Mouse (Mus musculus) heart, adult 2 months (tissue): Measurements from ENCODE around the gene Fkbp2. TPM values are rescaled to one million over a fixed set of nuclear protein-coding genes. Genes with fewer than 3 reads are reported as not detected.

Source experiments
- DNase-seq, 2 experiments: peaks; one replicate each; pipeline ENCODE4 v3.0.0; 2021
- H3K27ac ChIP-seq: fragments of 200-600 bp; 2 replicates; pipeline ENCODE4 v1.8.1; 2022
- H3K27me3 ChIP-seq: fragments of 200-500 bp; 2 replicates; pipeline ENCODE4 v1.6.1; 2012; ENCODE audit warnings: mild to moderate bottlenecking, low read length, inconsistent platforms, mixed read lengths; ENCODE audit not compliant: control insufficient read depth, insufficient read depth
- H3K36me3 ChIP-seq: fragments of 200-500 bp; 2 replicates; pipeline ENCODE4 v1.6.1; 2012; ENCODE audit warnings: low read length, inconsistent platforms; ENCODE audit not compliant: control insufficient read depth, insufficient read depth
- H3K4me1 ChIP-seq: fragments of 200-500 bp; 2 replicates; pipeline ENCODE4 v1.6.1; 2011; ENCODE audit warnings: low read length; ENCODE audit not compliant: control insufficient read depth, insufficient read depth
- H3K4me3 ChIP-seq: fragments of 200-600 bp; 2 replicates; pipeline ENCODE4 v1.8.1; 2022
- H3K79me2 ChIP-seq: fragments of 200-500 bp; replicated peaks from 2 replicates; pipeline ENCODE4 v1.6.1; 2012; ENCODE audit warnings: mild to moderate bottlenecking, inconsistent platforms, low read length, moderate library complexity, mixed read lengths; ENCODE audit not compliant: control insufficient read depth, insufficient read depth
- H3K9ac ChIP-seq: fragments of 200-500 bp; 2 replicates; pipeline ENCODE4 v1.6.1; 2012; ENCODE audit warnings: low read depth, mild to moderate bottlenecking, control low read depth, inconsistent platforms, low read length, mixed read lengths
- CTCF ChIP-seq: fragments of 200-600 bp; IDR thresholded peaks from 2 replicates; pipeline ENCODE4 v1.8.1; 2022; ENCODE audit warnings: antibody characterized with exemption, mild to moderate bottlenecking, moderate library complexity
- EP300 ChIP-seq: fragments of 200-500 bp; IDR thresholded peaks from 2 replicates; pipeline ENCODE4 v1.6.1; 2011; ENCODE audit warnings: low read depth, low read length, control low read depth; ENCODE audit not compliant: insufficient read depth
- POLR2A ChIP-seq: fragments of 200-500 bp; IDR thresholded peaks from 2 replicates; pipeline ENCODE4 v1.6.1; 2011; ENCODE audit warnings: mild to moderate bottlenecking, low read depth, low read length, control low read depth; ENCODE audit not compliant: insufficient read depth
- WGBS: fragments of 180-500 bp; shearing (Covaris S2); methylation state at CpG from one replicate; pipeline ENCODE4 v1.1.7; 2018; 5-methylcytosine and 5-hydroxymethylcytosine counted together
- intact Hi-C: fragments of 180-260 bp; cut with DNase I; formaldehyde crosslinking; loops from one replicate; pipeline ENCODE4 v1.15.1; 2025
- polyA plus RNA-seq: library from polyadenylated mRNA; depleted of rRNA; stranded (reverse); fragments of >200 nt; gene quantifications from 2 replicates; pipeline ENCODE4 v1.2.3, GENCODE M21; 2012
- total RNA-seq, 2 experiments: library from RNA; stranded (reverse); gene quantifications; 2 replicates each; pipeline ENCODE4 v1.2.3; 2021

The Fkbp2 gene
- total and polyA plus RNA-seq, 3 experiments: 21.1 to 24.7 (median 23.2) TPM

DNA sequence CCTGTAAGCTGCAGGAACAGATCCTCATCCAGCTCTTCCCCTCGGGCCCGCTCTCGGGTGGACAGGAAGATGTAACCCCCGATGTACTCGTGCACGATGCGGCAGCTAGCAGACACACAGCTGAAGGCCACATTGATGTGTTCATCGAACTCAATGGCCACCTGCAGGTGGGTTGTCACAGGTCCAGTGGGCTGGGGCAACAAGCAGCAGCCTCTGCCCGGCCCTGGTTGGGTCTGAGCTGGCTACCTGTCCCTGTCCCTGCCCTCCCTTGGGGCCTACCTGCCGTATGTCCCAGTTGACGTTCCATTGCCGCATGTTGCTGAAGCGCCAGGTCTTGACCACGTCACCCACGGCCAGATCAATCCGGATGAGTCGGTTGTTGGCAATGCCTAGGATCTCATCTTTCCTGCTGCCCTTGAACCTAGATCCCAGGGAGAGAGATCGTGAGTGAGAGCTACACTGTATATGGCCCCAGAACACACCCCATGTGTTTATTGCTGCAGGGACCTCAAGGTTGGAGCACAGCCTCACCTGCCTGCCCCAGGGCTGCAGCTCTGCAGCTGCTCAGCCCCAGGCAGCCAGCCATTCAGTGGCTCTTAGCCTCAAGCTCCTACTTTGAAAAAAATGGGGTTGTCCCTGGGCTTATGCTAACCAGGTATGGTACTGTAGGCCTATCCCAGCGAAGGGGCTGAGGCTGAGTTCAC lies 19.2 kb upstream of the Fkbp2 start:
- peaks cover 7% of the 10 kb centered on the region for H3K4me1 ChIP-seq
- no peak for DNase-seq
- 92% methylated on average over 19 of the region's 19 CpGs for WGBS
- TF ChIP-seq CTCF (no peak), POLR2A (no peak), EP300 (no peak)
- intact Hi-C loops: loop anchor here (5.0 kb wide), 1 partner anchor 38 kb away; the partner anchor contains the start of gene Stip1
- H3K79me2 ChIP-seq: no peaks in the 10 kb centered on the region
- H3K27me3 ChIP-seq: no peaks in the 10 kb centered on the region
- no peaks in the 10 kb centered on the region for H3K36me3 ChIP-seq
- H3K9ac ChIP-seq: no peak overlapping the region
- H3K27ac ChIP-seq: no peak overlapping the region
- no peak overlapping the region for H3K4me3 ChIP-seq

DNA sequence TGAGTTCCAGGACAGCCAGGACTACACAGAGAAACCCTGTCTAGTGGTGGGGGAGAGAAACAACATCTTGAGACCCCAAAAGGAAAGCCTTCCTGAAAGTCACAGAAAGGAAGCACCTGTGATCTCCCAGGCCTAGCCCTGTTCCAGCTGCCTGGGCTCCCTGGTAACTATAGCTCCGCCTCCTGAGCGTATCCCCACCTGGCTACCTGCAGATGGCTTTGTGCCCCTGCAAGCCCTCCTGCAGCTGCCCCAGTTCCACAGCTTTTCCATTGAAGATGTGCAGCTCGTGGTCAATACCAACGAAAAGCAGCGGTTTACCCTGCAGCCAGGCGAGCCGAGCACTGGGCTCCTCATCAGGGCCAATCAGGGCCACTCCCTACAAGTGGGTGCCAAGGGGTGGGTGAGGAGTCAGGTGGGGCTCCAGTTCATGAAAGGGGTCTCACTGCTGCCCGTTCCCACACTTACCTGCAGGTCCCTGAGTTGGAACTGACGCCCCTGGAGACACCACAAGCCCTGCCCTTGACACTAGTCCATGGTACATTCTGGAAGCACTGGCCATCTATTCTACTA lies 17.5 kb upstream of the Fkbp2 start:
- Histone ChIP-seq H3K36me3 (no peaks in the 10 kb centered on the region), H3K9ac (no peak overlapping the region), H3K79me2 (no peaks in the 10 kb centered on the region), H3K4me3 (no peak overlapping the region), H3K27me3 (no peaks in the 10 kb centered on the region), H3K27ac (no peak overlapping the region), H3K4me1 (peaks cover 9% of the 10 kb centered on the region)
- intact Hi-C loops: loop anchor here (5.0 kb wide), 1 partner anchor 39 kb away; the partner anchor contains the start of gene Stip1
- peak in 1 of 2 experiments; percentile 18 for DNase-seq
- TF ChIP-seq POLR2A (no peak), EP300 (no peak), CTCF (no peak)
- WGBS: 90% methylated on average over 9 of the region's 9 CpGs

DNA sequence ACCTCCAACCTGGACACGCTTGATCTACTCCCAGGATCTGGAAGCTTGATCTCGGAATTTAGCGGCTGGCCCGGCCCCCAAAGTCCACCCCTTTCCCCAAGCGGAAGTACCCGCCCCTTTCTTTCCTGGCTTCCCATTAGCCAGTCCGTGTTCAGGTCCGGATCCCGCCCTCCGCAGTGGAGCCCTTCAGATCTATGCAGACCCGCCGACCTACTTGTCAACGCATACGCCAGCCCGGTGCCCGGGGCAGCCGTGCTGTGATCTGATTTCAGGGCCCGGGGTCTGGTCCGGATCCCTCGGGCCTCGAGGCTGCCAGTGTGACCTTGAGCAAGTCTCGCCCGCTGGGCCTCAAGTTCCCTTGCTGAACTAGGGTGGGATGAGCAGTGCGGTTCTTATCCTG lies 15.7 kb upstream of the Fkbp2 start, which contains the start of the genes Nudt22 and Trpt1:
Gene Nudt22, minus strand, starts transcription at position 112 of the 400 bp plus-strand sequence.
Gene Trpt1, plus strand, starts transcription at position 126 of the 400 bp plus-strand sequence.
- Histone ChIP-seq H3K36me3 (no peaks in the 10 kb centered on the region), H3K9ac (peak within 1 kb of the TSS; percentile 86), H3K79me2 (no peaks in the 10 kb centered on the region), H3K27ac (peak within 1 kb of the TSS; percentile 95), H3K4me1 (peaks cover 10% of the 10 kb centered on the region), H3K27me3 (no peaks in the 10 kb centered on the region), H3K4me3 (peak within 1 kb of the TSS; percentile 89)
- peak; percentile 91 to 92 for DNase-seq
- 0 out of 2 replicates have a peak, but pooled peaks have one; percentile 15 for TF ChIP-seq EP300
- peak; percentile 89 for TF ChIP-seq POLR2A
- TF ChIP-seq CTCF: no peak
- intact Hi-C loops: loop anchor here (5.0 kb wide), 1 partner anchor 41 kb away; the partner anchor contains the start of gene Stip1
- WGBS: under 1% methylated on average over 24 of the region's 24 CpGs

DNA sequence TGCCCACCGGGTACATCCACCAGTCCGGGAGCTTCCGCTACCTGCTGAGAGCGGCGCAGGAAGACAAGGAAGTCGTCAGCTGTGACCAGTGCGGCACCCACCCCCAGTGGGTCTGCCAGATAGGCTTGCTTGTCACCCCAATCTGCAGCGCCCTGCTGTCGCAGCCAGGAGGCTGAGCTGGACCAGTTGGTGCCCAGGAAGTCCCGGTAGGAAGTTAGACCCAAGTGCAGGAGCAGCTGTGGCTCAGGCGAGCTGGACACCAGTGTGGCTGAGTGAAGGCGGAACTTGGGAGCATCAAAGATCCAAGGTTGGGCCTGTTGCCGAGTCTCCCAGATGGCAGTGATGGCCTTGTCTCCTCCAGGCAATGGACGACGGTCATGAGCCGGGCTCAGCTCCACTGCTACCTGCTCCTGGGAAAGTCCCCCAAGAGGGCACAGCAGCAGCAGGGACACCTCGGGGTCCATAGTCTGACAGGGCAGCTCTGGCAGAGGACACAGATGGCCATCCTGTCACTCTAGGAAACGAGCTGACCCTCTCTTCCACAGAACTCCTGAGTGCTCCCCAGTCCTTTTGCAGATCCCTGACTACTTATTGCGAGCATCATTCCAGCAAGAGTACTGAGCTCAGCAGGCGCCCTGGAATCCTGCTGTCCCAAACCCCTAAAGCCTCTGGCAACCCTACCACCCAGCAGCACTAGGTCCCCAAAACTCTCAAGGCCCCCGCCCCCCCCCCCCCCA lies 15.1 kb upstream of the Fkbp2 start:
- peak overlapping the region; percentile 89 for H3K4me3 ChIP-seq
- intact Hi-C loops: loop anchor here (5.0 kb wide), 1 partner anchor 42 kb away; the partner anchor contains the start of gene Stip1
- H3K36me3 ChIP-seq: no peaks in the 10 kb centered on the region
- no peaks in the 10 kb centered on the region for H3K27me3 ChIP-seq
- H3K79me2 ChIP-seq: no peaks in the 10 kb centered on the region
- peak in 1 of 2 experiments; percentile 50 for DNase-seq
- H3K27ac ChIP-seq: peak overlapping the region; percentile 95
- 38% methylated on average over 20 of the region's 21 CpGs for WGBS
- H3K4me1 ChIP-seq: peaks cover 10% of the 10 kb centered on the region
- TF ChIP-seq POLR2A (no peak), CTCF (no peak), EP300 (no peak)
- H3K9ac ChIP-seq: peak overlapping the region; percentile 63

DNA sequence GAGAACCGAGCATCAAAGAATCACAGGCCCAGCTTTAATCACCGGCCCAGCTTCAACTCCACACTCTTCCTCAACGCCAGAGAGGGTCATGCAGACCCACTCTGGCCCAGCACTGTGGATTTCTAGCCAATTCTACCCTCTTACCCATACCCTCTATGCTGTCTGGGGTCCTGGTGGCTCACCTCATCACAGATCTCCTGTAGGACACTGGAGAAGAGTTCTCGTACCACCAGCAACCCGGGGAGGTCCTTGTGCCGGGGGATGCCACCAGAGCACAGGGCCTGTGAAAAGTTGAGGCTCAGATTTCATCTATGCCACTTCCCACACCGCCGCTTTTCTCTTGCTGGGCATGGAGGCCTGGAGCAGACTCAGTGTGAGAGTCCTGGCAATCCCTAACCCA lies 14.2 kb upstream of the Fkbp2 start:
- no peaks in the 10 kb centered on the region for H3K27me3 ChIP-seq
- H3K4me3 ChIP-seq: no peak overlapping the region
- H3K4me1 ChIP-seq: peaks cover 10% of the 10 kb centered on the region
- no peaks in the 10 kb centered on the region for H3K36me3 ChIP-seq
- TF ChIP-seq EP300 (no peak), CTCF (no peak), POLR2A (no peak)
- WGBS: 78% methylated on average over 8 of the region's 8 CpGs
- peak in 1 of 2 experiments; percentile 1 for DNase-seq
- H3K79me2 ChIP-seq: no peaks in the 10 kb centered on the region
- intact Hi-C loops: no loop called here
- no peak overlapping the region for H3K9ac ChIP-seq
- no peak overlapping the region for H3K27ac ChIP-seq
